Mouse (Mus musculus) WW6 (cell line): ENCODE results near the gene Wipf3.

Source experiments
- DNase-seq: peaks from one replicate; pipeline ENCODE4 v3.0.0-alpha.2; 2013; ENCODE audit warnings: low read depth, low spot score

Gene Wipf3

DNA sequence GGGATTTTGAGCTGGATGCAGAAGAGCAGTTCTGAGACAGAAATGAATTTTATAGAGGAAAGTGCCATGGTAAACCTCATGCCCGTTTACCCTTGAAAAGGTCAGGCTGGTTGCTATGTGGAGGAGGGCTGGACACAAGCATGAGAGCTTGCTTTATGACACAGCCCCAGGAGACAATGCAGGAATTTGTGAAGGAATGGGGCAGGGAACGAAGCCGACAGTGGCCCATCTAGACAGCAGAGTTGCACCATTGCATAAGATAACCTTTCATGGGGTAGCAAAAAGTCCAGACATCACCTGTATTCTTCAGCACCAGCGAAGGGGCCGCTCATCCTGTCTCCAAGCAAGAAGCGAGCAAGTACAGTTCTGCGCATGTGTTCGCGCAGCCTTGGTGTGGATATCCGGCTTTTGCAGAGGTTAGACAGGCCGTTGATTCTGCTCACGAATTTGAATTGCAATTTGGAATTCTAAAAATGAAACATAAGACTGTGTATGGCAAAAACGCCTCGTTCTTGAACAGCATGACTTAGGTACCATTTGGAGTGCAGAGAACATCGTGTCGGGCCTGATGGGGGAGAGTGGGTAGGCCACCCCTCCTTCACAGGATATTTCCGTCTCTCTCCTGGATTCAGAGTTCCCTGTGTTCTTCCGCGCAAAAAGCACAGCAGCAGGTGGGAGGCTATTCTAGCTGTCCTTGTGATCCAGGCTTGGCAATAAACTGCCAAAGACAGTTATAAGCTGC is 46.7 kb downstream of the Wipf3 start:
- no peak for DNase-seq

DNA sequence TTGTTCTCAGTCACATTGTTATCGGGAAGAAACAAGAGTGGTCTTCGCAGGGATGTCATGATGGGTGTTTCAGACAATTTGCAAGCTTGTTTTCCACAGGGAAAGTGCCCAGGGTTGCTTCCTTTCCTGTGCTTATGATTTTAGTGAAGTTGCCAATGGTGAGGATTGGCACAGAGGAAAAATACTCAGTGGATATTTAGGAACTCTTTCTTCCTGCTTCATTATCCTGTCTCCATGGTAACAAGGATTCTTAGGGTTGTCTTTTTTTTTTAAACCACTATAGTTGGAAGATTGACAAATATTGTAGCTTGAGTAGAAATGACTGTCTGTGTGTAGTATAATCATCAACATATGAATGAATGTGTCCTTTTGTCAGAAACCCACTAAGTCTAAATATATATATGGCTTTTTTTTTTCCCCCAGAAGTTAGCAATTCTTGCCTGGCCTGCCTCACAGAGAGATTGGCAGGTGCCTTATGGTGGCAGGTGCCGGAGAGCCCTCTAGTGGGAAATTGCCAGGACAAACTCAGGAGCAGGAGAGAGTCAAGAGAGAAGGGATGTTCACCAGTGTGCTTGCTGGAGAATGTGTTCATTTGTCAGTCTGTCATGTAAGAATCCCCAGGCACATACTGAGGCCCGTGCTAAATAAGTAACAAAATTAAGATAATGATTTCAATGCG is 49.4 kb downstream of the Wipf3 start:
- DNase-seq: no peak

- no peak for DNase-seq
Measured at GRCm38 (mm10) chr6:54481390-54482112, 52.1 kb downstream of the Wipf3 start.

DNA sequence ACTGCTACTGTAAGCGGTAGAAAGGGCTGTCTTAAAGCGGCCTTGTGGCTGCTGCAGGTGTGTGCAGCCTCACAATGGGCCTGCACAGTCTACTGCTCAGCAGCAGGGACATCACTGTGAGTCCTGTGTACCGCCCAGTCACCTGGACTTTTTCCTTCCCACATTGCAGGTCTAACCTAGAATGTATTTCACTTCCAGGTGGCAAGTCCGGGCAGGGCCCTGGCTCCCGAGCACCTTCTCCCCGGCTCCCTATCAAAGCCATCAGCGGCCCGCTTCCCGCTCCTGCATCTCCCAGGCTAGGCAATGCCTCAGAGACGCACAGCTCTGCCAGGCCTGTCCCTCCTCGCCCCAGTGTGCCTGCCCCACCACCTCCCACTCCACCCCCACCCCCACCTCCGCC is 55.6 kb downstream of the Wipf3 start:
- no peak for DNase-seq

- DNase-seq: no peak
Measured at GRCm38 (mm10) chr6:54485435-54485901, 56.1 kb downstream of the Wipf3 start.

- no peak for DNase-seq
Measured at GRCm38 (mm10) chr6:54485973-54486569, 56.7 kb downstream of the Wipf3 start.

- DNase-seq: no peak
Measured at GRCm38 (mm10) chr6:54491074-54491473, 61.7 kb downstream of the Wipf3 start.

- DNase-seq: no peak
Measured at GRCm38 (mm10) chr6:54494097-54494496, 64.7 kb downstream of the Wipf3 start.

- no peak for DNase-seq
Measured at GRCm38 (mm10) chr6:54494612-54495398, 65.4 kb downstream of the Wipf3 start.

GRCm38 (mm10) chr6:54496214-54496613 is 66.8 kb downstream of the Wipf3 start:
- no peak for DNase-seq

DNA sequence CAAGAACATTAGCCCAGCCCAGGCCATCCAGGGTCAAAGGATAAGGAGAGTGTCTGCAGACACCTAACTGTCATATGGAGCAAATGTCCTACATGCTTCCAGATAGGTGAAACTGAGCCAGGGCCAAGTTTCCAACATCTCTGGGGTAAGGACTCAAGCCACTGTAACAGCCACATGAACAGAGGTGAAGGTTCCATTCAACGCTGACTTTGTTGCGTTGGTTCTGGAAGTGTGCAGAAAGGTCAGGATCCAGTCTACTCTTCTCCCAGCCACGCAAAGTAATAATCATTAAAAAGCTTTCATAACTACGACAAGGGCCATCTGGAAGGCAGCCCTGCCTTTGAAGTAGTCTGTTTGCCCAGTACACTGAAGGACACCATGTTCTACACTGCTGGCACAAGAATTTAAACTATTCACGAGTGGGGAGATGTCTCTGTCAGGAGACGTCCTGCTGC is 73.3 kb downstream of the Wipf3 start:
- no peak for DNase-seq

- no peak for DNase-seq
Measured at GRCm38 (mm10) chr6:54506318-54506717, 76.9 kb downstream of the Wipf3 start.

DNA sequence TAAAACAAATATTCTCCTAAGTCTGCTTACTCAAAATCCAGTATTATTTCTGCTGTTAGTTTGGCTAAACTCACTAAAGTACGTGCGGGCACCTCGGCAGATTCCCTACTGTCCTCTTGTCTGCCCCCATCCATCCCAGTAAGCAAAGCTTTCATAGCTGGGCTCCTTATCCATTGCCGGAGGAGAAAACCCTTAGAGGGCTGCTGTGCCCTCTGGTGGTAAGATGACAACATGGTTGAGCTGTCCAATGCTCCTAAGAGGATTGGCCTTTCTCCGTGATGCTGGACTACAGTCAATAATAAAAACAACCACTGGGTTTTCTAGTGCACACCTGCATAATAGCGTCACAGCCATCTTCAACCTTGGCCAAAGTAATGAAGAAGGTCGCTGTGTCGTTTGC is 77.6 kb downstream of the Wipf3 start:
- no peak for DNase-seq

- no peak for DNase-seq
Measured at GRCm38 (mm10) chr6:54507808-54508207, 78.4 kb downstream of the Wipf3 start.

DNA sequence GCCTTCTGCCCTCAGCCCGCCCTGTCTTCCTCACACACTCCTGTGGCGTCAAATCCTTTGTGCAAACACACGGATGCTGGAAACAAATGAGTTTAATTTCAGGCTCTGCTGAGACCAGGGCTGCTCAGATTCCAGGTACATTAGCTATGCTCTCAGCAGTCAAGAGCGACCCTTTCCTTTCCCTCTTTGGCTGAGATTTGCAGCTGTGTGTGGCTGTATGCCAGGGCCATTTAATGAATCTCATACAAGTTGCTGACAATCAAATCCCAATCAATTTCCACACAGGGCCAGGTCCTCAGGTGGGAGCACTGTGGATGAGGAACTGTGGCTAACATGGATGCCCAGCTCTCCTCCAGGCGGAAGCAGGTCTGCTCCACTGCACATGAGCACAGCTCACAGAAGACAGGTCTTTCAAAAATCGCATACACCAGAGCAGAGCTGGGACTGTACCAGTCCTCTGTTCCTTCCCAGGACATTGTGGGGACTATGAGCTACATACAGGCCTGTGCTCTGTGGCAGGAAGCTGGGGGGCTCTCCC is 78.9 kb downstream of the Wipf3 start:
- no peak for DNase-seq

- DNase-seq: no peak
Measured at GRCm38 (mm10) chr6:54509264-54509663, 79.9 kb downstream of the Wipf3 start.

- DNase-seq: no peak
Measured at GRCm38 (mm10) chr6:54512256-54512655, 82.9 kb downstream of the Wipf3 start.

- DNase-seq: no peak
Measured at GRCm38 (mm10) chr6:54516512-54517134, 87.2 kb downstream of the Wipf3 start.

DNA sequence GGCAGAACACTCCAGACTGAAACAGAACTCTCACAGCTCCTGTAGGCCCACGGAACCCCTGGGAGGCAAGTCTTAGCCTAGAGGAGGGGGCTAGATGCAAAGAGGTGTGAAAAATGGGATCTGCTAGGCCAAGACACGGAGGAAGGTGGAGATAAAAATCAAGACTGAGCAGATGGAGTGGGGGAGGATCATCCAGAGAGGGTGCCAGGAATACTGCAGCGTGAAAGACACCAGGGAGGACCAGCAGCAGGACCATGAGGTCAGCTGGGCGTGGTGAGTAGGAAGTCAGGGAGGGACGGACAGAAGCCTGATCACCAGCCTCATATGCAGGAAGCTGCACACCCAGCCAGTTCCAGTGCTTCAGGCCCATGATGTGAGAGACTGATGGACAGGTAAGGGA is 89.4 kb downstream of the Wipf3 start:
- DNase-seq: no peak

GRCm38 (mm10) chr6:54528666-54529065 is 99.3 kb downstream of the Wipf3 start:
- no peak for DNase-seq
